Mouse (Mus musculus) midbrain, embryonic 10.5 days (tissue): ENCODE measurements around the gene Ifit2. TPM values are rescaled to one million over a fixed set of nuclear protein-coding genes. Genes with fewer than 3 reads are reported as not detected.
A peak's percentile ranks its signal among the peaks of the same experiment; 100 is the strongest.

Experiments
- DNase-seq: peaks from one replicate; pipeline ENCODE4 v3.0.0-alpha.2; 2017; ENCODE audit warnings: low spot score
- H3K27ac ChIP-seq: fragments of 300-500 bp; sonication (generic); replicated peaks from 2 replicates; pipeline ENCODE4 v1.5.1; 2016; ENCODE audit warnings: mild to moderate bottlenecking
- H3K27me3 ChIP-seq: fragments of 300-500 bp; sonication (generic); 2 replicates; pipeline ENCODE4 v1.6.1; 2016; ENCODE audit warnings: low read depth, mild to moderate bottlenecking; ENCODE audit not compliant: poor library complexity, severe bottlenecking
- H3K36me3 ChIP-seq: fragments of 300-500 bp; sonication (generic); 2 replicates; pipeline ENCODE4 v1.6.1; 2016; ENCODE audit warnings: mild to moderate bottlenecking, moderate library complexity
- H3K4me1 ChIP-seq: fragments of 300-500 bp; sonication (generic); 2 replicates; pipeline ENCODE4 v1.6.1; 2016
- H3K4me3 ChIP-seq: fragments of 300-500 bp; sonication (generic); 2 replicates; pipeline ENCODE4 v1.5.1; 2016; ENCODE audit warnings: mild to moderate bottlenecking, moderate library complexity
- H3K9me3 ChIP-seq: fragments of 300-500 bp; sonication (generic); replicated peaks from 2 replicates; pipeline ENCODE4 v1.6.1; 2016; ENCODE audit warnings: mild to moderate bottlenecking
- WGBS: fragments of 180-500 bp; shearing (Covaris S2); methylation state at CpG from one replicate; pipeline ENCODE4 v1.1.7; 2016; 5-methylcytosine and 5-hydroxymethylcytosine counted together
- polyA plus RNA-seq: library from polyadenylated mRNA; unstranded; fragments of >200 nt; fragmentation: Nextera tagmentation; extraction: Ambion mirVana; gene quantifications from 2 replicates; pipeline ENCODE4 v1.2.1, GENCODE M21; 2016

Gene Ifit2
- polyA plus RNA-seq, 1 experiment from 2014 or later = 3.8 TPM

DNA sequence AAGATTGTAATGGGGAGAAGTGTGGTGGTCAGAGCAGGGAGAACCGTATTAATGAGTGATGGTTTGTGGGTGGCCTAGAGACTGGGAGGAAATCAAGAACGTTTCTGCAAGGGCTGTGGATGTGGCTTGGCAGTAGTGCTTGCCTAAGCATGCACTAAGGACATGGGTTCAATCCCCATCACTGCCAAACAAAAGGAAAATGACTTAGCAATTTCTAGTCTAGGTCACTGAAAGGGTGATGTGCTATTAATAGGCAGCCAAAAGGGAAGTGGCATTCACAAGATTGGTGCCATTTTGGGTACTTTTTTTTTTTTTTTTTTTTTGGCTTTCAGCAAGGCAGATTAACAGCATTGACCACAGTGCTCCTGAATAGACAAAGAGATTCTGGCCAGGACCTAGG, 29.1 kb upstream of the Ifit2 start:
- H3K27me3 ChIP-seq = no peaks in the 10 kb centered on the region
- 83% methylated on average over 2 of the region's 2 CpGs for WGBS
- peaks cover 5% of the 10 kb centered on the region for H3K4me1 ChIP-seq
- H3K27ac ChIP-seq = no peak overlapping the region
- H3K36me3 ChIP-seq = peaks cover 13% of the 10 kb centered on the region; the same call in 1 of the 2 replicates
- H3K9me3 ChIP-seq = no peaks in the 10 kb centered on the region
- no peak overlapping the region for H3K4me3 ChIP-seq
- no peak for DNase-seq

DNA sequence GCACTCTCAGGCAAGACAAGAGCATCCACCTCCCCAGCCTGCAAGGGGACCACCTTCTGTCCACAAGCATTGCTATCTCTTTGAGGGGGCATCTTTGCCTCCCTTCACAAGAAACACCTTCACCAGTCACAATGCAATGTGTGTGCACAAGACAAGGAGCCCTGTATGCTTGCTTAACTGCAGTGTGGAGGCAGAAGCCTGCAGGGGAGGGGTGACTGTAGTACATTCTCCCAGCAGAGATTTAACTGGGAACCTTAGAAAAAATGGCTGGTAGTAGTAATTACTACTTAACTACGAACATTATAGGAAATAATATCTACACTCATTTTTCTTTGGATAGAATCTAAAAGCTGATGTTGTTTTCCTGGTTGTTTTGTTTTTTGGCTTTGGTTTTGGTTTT, 28.5 kb upstream of the Ifit2 start:
- Histone ChIP-seq H3K36me3 (peaks cover 13% of the 10 kb centered on the region; the same call in 1 of the 2 replicates), H3K4me1 (peaks cover 11% of the 10 kb centered on the region), H3K27ac (no peak overlapping the region), H3K27me3 (no peaks in the 10 kb centered on the region), H3K4me3 (no peak overlapping the region), H3K9me3 (no peaks in the 10 kb centered on the region)
- DNase-seq = no peak
- 84% methylated on average over 1 of the region's 1 CpGs for WGBS

DNA sequence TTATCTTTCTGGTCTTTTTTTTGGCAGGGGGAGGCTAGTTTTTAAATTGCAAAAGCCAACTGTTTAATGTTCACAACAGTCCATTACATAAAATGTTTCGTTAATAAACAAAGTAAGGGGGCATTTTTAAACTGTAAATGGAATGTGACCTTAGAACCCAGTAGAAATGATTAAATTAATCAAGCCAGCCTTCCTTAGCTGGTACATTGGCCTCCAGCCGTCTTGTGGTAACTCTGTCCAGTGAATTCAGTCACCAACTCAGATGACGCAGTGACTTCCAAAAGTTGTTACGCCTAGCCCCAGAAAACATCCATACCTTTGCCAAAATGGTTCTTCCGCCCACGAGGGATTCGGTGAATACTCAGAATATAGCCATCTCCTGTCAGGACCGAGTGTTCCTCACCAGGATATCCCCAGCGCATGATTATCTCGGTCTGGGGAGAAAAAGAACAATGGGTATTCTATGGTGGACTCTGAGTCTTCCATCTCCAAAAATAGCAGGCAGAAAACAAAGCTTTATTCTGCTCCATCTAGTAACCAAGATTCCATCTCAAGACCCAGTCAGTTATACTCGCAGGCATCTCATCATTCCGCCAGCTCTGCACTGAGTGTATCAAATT, 27.3 kb upstream of the Ifit2 start:
- H3K36me3 ChIP-seq = peaks cover 12% of the 10 kb centered on the region; the same call in 1 of the 2 replicates
- no peak overlapping the region for H3K27ac ChIP-seq
- H3K27me3 ChIP-seq = no peaks in the 10 kb centered on the region
- H3K9me3 ChIP-seq = no peaks in the 10 kb centered on the region
- peaks cover 13% of the 10 kb centered on the region for H3K4me1 ChIP-seq
- DNase-seq = no peak
- WGBS = 88% methylated on average over 12 of the region's 12 CpGs
- H3K4me3 ChIP-seq = no peak overlapping the region

DNA sequence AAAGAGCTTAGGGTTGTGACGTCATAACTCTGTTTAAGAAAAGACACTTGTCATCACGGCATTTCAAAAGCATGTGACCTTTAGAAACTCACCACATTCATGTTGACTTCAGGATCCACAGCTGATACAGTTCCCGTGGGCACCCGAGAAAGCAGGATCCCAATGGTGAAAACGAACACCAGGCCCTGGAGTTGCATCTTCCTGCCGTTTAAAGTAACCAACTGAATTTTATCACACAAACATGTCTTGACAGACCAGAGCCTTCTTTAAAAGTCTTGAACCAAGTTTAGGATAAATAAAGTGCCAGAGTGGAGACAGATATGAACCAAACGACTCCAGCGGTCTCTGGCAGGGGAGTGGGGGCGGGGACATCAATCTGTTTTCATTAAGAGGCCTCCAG, 25.8 kb upstream of the Ifit2 start:
- H3K4me1 ChIP-seq = peaks cover 13% of the 10 kb centered on the region
- no peaks in the 10 kb centered on the region for H3K9me3 ChIP-seq
- H3K36me3 ChIP-seq = no peaks in the 10 kb centered on the region
- 80% methylated on average over 9 of the region's 9 CpGs for WGBS
- no peak overlapping the region for H3K27ac ChIP-seq
- no peak for DNase-seq
- no peaks in the 10 kb centered on the region for H3K27me3 ChIP-seq
- no peak overlapping the region for H3K4me3 ChIP-seq

DNA sequence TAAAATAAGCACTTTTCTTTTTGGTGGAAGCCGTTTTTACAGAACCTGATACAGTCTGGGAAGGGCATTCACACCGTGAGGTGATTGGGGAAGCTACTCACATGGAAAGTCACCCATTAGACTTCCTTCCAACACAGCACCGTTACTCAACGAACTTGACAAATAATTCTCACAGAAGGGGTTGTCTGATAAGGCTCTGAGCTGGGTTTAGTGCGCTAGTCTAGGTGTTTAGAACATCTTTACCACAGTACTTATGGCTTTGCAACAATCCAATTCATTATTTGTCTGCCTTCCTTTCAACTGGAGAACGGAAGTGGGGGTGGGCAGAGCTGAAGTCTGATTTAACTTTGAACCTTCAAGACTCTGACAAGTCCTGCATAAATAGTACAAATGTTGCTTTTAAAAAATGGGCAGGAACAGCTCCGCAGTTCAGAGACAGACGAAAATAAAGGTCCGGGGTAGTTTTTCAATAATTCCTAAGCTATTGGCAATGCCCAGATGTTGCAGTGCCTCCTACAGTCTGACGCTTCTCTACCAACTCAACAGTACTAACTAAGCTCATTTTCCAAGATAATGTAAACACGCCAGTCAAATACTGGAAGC, 24.1 kb upstream of the Ifit2 start:
- Histone ChIP-seq H3K4me3 (peak overlapping the region; percentile 84), H3K27me3 (no peaks in the 10 kb centered on the region), H3K36me3 (no peaks in the 10 kb centered on the region), H3K9me3 (no peaks in the 10 kb centered on the region), H3K27ac (peak overlapping the region; percentile 85), H3K4me1 (peaks cover 13% of the 10 kb centered on the region)
- 53% methylated on average over 11 of the region's 11 CpGs for WGBS
- no peak for DNase-seq

DNA sequence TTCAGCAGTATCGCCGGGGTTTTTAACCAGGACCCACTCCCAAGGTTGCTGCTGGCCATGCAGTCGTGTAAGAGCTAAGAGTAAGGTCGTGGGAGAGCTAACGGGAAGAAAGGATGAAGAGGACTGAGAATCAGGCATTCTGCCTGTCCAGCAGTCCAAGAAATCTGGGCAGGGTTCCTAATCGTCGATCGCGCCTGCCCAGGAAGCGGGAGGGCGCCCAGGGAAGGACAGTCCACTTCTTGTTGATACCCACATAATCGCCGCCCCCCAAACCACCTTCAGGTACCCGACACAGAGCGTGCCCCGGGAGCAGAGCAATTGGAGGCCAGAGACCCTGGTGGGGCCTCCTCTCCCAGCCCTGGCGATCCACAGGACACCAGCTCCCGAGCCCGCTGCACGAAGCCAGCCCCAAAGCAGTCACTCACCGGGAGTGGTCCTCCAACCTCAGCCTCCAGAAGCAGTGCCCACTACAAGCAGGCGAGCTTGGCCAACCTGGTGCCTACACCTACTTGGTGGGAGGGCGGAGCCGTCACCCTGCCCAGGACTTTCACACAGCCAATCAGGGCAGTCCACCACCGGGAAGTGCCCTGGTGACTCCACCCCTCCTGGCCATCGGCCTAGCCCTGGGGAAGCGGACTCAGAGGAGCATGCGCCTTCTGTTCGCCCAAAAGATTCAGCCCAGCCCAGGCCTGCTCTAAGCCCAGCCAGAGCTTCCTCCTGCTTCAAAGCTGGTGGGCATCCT, 23.4 kb upstream of the Ifit2 start, which contains the start of gene Lipa:
Gene Lipa (minus strand): TSS at position 534 of the 742 bp plus-strand sequence.
- Histone ChIP-seq H3K4me1 (peaks cover 13% of the 10 kb centered on the region), H3K4me3 (peak within 1 kb of the TSS; percentile 84), H3K27me3 (no peaks in the 10 kb centered on the region), H3K9me3 (no peaks in the 10 kb centered on the region), H3K36me3 (no peaks in the 10 kb centered on the region), H3K27ac (peak within 1 kb of the TSS; percentile 85)
- 1% methylated on average over 29 of the region's 29 CpGs for WGBS
- DNase-seq = peak; percentile 90

DNA sequence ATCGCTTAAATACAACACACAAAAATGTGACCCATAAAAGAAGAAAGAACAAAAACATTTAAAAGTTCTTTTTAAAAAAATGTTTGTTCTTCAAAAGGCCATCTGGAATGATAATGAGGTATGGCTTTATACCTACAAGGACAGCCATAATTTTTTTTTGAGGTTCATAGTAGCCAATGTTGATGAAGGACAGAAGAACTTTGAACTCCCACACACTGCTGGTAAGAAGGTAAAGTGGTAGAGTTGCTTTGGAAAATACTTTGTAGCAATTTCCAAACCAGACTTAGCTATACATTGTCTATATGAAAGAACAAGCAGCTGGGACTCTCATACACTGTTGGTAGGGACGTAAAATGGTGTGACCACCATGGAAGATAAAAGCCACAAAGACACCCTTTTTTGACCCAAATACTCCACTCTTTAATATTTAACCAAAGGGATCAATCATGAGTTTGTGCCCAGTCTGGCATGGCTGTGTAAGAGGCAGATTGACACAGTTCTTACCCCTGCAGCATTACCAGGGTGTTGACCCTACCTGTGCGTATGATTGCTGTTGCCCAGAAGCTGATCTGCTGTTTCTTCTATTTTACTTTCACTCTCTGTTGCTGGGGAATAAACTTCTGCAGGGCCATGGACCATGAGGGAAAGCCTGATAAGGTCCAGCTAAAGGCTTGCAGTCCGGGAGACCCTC, 18.3 kb upstream of the Ifit2 start:
- no peaks in the 10 kb centered on the region for H3K36me3 ChIP-seq
- no peak overlapping the region for H3K4me3 ChIP-seq
- H3K27ac ChIP-seq = no peak overlapping the region
- H3K27me3 ChIP-seq = no peaks in the 10 kb centered on the region
- H3K4me1 ChIP-seq = no peaks in the 10 kb centered on the region
- WGBS = 92% methylated on average over 4 of the region's 4 CpGs
- 0 out of 2 replicates have a peak, but pooled peaks cover 4% of the 10 kb centered on the region for H3K9me3 ChIP-seq
- DNase-seq = no peak

DNA sequence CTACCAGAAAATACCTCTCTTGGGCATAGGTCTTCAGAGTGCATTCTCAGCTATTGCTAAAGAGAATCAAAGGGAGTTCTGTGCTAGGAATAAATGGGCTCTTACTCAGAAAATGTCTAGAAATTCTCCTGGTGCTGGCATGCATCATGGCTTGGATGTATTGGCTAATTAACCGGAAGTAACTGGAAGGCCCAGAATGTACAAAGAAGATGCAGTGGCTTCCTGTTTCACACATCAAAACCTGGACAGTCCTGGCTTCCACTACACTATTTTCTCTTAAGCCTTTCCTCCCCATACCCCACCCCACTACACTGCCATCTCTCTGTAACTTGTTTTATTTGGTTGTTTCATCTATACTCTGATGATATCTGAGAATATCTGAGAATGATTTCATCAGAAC, 11.1 kb upstream of the Ifit2 start:
- DNase-seq = no peak
- 76% methylated on average over 1 of the region's 1 CpGs for WGBS
- no peak overlapping the region for H3K27ac ChIP-seq
- H3K9me3 ChIP-seq = 0 out of 2 replicates have a peak, but pooled peaks cover 4% of the 10 kb centered on the region
- H3K36me3 ChIP-seq = no peaks in the 10 kb centered on the region
- no peaks in the 10 kb centered on the region for H3K27me3 ChIP-seq
- no peak overlapping the region for H3K4me3 ChIP-seq
- H3K4me1 ChIP-seq = 0 out of 2 replicates have a peak, but pooled peaks cover 2% of the 10 kb centered on the region

DNA sequence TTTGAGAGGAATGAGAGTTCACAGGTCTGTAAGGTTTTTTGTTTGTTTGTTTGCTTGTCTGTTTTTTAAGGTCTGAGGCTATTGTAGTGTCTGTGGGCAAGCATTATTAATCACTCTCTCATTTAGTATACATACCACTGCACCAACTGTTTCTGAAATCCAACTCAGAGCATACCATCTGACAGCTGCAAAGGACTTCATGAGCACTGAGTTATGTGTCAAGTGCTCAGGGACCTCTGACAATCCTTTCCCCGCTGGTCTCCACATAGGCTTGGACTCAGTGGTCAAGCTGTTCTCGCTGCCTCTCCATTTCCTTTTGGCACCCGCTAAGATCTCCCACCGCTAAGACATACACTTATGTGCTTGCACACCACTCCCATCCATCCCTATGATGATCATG, 4.3 kb upstream of the Ifit2 start:
- H3K4me3 ChIP-seq = no peak overlapping the region
- H3K9me3 ChIP-seq = no peaks in the 10 kb centered on the region
- no peak overlapping the region for H3K27ac ChIP-seq
- no peak for DNase-seq
- H3K4me1 ChIP-seq = peaks cover 18% of the 10 kb centered on the region
- H3K36me3 ChIP-seq = no peaks in the 10 kb centered on the region
- WGBS = 91% methylated on average over 4 of the region's 4 CpGs
- H3K27me3 ChIP-seq = no peaks in the 10 kb centered on the region

DNA sequence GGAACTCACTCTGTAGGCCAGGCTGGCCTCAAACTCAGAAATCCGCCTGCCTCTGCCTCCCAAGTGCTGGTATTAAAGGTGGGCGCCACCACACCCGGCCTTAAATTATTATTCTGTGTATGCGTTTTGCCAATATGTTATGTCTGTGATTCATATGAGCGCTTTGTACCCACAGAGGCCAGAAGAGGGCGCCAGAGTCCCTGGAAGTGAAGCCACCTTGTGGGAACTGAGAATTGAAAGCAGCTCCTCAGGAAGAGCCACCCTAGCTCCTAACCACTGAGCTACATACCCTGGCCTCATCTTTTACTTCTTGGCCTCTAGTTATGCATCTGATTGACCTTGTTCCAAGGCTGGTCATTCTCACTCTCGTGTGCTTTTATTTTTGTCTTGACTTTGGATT, 2.5 kb upstream of the Ifit2 start:
- H3K9me3 ChIP-seq = no peaks in the 10 kb centered on the region
- H3K4me1 ChIP-seq = peaks cover 24% of the 10 kb centered on the region
- no peak overlapping the region for H3K4me3 ChIP-seq
- whole genome bisulfite sequencing = 28% methylated on average over 7 of the region's 7 CpGs
- H3K27me3 ChIP-seq = no peaks in the 10 kb centered on the region
- peak; percentile 66 for DNase-seq
- no peak overlapping the region for H3K27ac ChIP-seq
- H3K36me3 ChIP-seq = no peaks in the 10 kb centered on the region

DNA sequence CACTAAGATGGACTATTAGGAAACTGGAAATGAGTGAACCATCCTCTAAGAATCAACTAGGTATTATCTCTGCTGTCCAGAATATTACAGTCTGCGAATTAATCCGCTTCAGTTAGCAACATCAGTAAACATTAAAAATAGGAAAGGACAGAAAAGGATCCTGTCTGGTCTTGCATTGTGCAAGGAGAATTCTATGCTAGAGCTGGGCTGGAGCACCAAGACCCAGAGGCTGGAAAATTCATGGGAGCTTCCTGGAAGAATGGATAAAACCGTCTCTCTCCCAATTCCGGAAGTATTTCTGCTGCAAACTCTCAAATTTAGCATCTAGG, 325 bp upstream of the Ifit2 start:
- peak overlapping the region; percentile 75 for H3K27ac ChIP-seq
- DNase-seq = no peak

DNA sequence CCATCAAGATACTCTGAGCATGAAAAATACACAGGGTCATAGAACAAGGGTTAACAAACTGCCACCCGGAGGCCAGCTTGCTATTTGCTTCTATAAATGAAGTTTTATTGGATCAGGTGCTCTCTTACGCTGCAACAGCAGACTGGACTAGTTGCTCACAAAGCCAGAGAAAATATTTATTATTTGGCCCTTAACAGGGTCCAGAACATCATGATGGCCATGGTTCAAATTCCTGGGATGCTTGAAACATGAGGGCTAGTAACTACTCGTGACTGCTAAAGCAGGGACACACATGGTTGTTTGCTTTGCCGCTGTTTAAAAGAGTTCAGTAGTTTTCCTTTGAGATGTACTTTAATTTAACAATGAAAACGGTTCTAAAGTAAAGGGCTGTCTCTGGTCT, 1.5 kb downstream of the Ifit2 start:
- no peak for DNase-seq
- Histone ChIP-seq H3K4me3 (no peak overlapping the region), H3K27me3 (no peaks in the 10 kb centered on the region), H3K27ac (no peak overlapping the region), H3K4me1 (peaks cover 14% of the 10 kb centered on the region), H3K36me3 (no peaks in the 10 kb centered on the region), H3K9me3 (0 out of 2 replicates have a peak, but pooled peaks cover 3% of the 10 kb centered on the region)
- 75% methylated on average over 5 of the region's 5 CpGs for WGBS

More for the DNA sequence above, 325 bp upstream of the Ifit2 start:
- Histone ChIP-seq H3K27me3 (no peaks in the 10 kb centered on the region), H3K36me3 (no peaks in the 10 kb centered on the region), H3K4me1 (peaks cover 14% of the 10 kb centered on the region), H3K9me3 (0 out of 2 replicates have a peak, but pooled peaks cover 3% of the 10 kb centered on the region), H3K4me3 (peak overlapping the region; percentile 52)
- 35% methylated on average over 4 of the region's 4 CpGs for WGBS
